Mouse (Mus musculus) left cerebral cortex, postnatal 4 days (tissue): ENCODE measurements around the gene Coro1b. TPM values are rescaled to one million over a fixed set of nuclear protein-coding genes. Genes with fewer than 3 reads are reported as not detected.

ENCODE experiments used
- total RNA-seq, 2 experiments: library from RNA; stranded (reverse); gene quantifications; 2 replicates each; pipeline ENCODE4 v1.2.3; 2021

Coro1b gene
- total RNA-seq, 2 experiments from 2014 or later = 92.6 to 107 TPM

Other genes starting within 250 kb of the Coro1b start
- gene Tcirg1, start 241.5 kb upstream of the Coro1b start, total RNA-seq = 10 to 100 TPM; 24.0 to 27.9 TPM
- 100 to 1,000 TPM in 1 of 2 experiments, 10 to 100 TPM in 1; 94.0 to 102 TPM for gene Ndufs8, start 235.8 kb upstream of the Coro1b start, total RNA-seq
- 1 to 10 TPM; 1.5 to 1.9 TPM for gene Aldh3b1, start 218.8 kb upstream of the Coro1b start, total RNA-seq
- 1 to 10 TPM; 6.4 to 8.9 TPM for gene Unc93b1, start 213.4 kb upstream of the Coro1b start, total RNA-seq
- gene Aldh3b3, start 190.0 kb upstream of the Coro1b start, total RNA-seq = not detected
- gene Aldh3b2, start 176.3 kb upstream of the Coro1b start, total RNA-seq = under 1 TPM; 0.40 to 0.64 TPM
- 1 to 10 TPM; 1.4 to 1.6 TPM for gene Acy3, start 162.0 kb upstream of the Coro1b start, total RNA-seq
- gene Tbx10, start 155.9 kb upstream of the Coro1b start, total RNA-seq = not detected
- gene Nudt8, start 148.0 kb upstream of the Coro1b start, total RNA-seq = 10 to 100 TPM; 14.6 to 14.8 TPM
- 1 to 10 TPM; 4.1 to 4.8 TPM for gene Gm49405, start 148.0 kb upstream of the Coro1b start, total RNA-seq
- gene Doc2g, start 145.3 kb upstream of the Coro1b start, total RNA-seq = 1 to 10 TPM; 8.3 to 9.4 TPM
- gene Ndufv1, start 135.8 kb upstream of the Coro1b start, total RNA-seq = 100 to 1,000 TPM; 185 to 196 TPM
- 100 to 1,000 TPM; 288 to 297 TPM for gene Gstp1, start 110.6 kb upstream of the Coro1b start, total RNA-seq
- 10 to 100 TPM; 27.2 to 31.6 TPM for gene Gstp2, start 102.6 kb upstream of the Coro1b start, total RNA-seq
- gene Gstp3, start 89.0 kb upstream of the Coro1b start, total RNA-seq = not detected
- gene Cabp2, start 67.0 kb upstream of the Coro1b start, total RNA-seq = not detected
- 10 to 100 TPM; 27.5 to 28.3 TPM for gene Cdk2ap2, start 51.4 kb upstream of the Coro1b start, total RNA-seq
- 100 to 1,000 TPM; 185 to 187 TPM for gene Pitpnm1, start 48.6 kb upstream of the Coro1b start, total RNA-seq
- 10 to 100 TPM; 54.8 to 64.8 TPM for gene Aip, start 22.8 kb upstream of the Coro1b start, total RNA-seq
- gene Gpr152, start 8.8 kb upstream of the Coro1b start, total RNA-seq = not detected
- not detected for gene Cabp4, start 4.6 kb upstream of the Coro1b start, total RNA-seq
- 1 to 10 TPM; 1.2 to 1.6 TPM for gene Ptprcap, start 5.0 kb downstream of the Coro1b start, total RNA-seq
- 10 to 100 TPM; 38.1 to 39.2 TPM for gene Rps6kb2, start 14.7 kb downstream of the Coro1b start, total RNA-seq
- gene Carns1, start 26.9 kb downstream of the Coro1b start, total RNA-seq = 1 to 10 TPM; 2.4 to 3.1 TPM
- 1 to 10 TPM; 2.1 to 2.4 TPM for gene Tbc1d10c, start 42.7 kb downstream of the Coro1b start, total RNA-seq
- 100 to 1,000 TPM; 318 to 333 TPM for gene Ppp1ca, start 43.4 kb downstream of the Coro1b start, total RNA-seq
- gene Rad9a, start 53.0 kb downstream of the Coro1b start, total RNA-seq = 10 to 100 TPM in 1 of 2 experiments, 1 to 10 TPM in 1; 9.8 to 10.6 TPM
- 1 to 10 TPM; 1.2 to 1.3 TPM for gene Clcf1, start 65.6 kb downstream of the Coro1b start, total RNA-seq
- gene AC109138.7, start 65.7 kb downstream of the Coro1b start, total RNA-seq = not detected
- gene Pold4, start 83.3 kb downstream of the Coro1b start, total RNA-seq = 10 to 100 TPM; 11.3 to 11.9 TPM
- gene Ssh3, start 120.6 kb downstream of the Coro1b start, total RNA-seq = 10 to 100 TPM; 71.0 to 74.6 TPM
- 10 to 100 TPM; 98.4 to 99.3 TPM for gene Ankrd13d, start 134.5 kb downstream of the Coro1b start, total RNA-seq
- gene Grk2, start 157.6 kb downstream of the Coro1b start, total RNA-seq = 100 to 1,000 TPM; 143 to 167 TPM
- 10 to 100 TPM; 71.2 to 80.9 TPM for gene Kdm2a, start 249.7 kb downstream of the Coro1b start, total RNA-seq